Mouse (Mus musculus): ENCODE data around the gene Mrpl22.

DNA sequence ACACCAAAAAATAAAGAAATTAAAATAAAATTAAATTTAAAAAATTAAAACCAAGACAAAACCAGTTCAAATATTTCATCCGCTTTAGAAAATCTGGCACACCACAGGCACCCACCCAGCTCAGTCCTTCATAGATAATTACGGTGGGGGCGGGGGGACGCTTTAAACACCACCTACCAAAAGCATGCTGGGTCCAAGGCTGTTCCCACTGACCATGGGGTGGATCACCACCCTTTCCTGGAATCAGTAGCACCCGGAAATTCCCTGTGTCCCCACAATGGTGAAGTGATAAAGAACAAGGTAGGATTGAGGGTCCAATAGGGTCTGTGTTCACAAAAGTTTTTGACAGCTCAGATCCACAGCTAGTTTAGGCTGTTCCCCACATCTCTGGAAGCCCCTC is 44.4 kb downstream of the Mrpl22 start:
- TF ChIP-seq CTCF (IDR thresholded peaks at IDR 0.05) = no peak
- no peak for TF ChIP-seq EP300 (IDR thresholded peaks at IDR 0.05)
